In genomic region chr10:79840644-79841551, GRCm38 (mm10) we compare ENCODE assay signal across 7 mouse cellular contexts. TPM values are rescaled to one million over a fixed set of nuclear protein-coding genes. Genes with fewer than 3 reads are reported as not detected.
DNase-seq lines count a peak whose midpoint lies in the region; ATAC-seq lines count a peak whose summit lies in the region.

No protein-coding gene starts in this region.

- peak; percentile 77 for ATAC-seq in hindbrain, embryonic 12.5 days (ENCODE audit: low FRiP score)

- H3K9ac ChIP-seq in hindbrain, embryonic 12.5 days, result peak overlapping the region; percentile 36

- H3K4me1 ChIP-seq in hindbrain, embryonic 12.5 days, result peaks cover 27% of the 10 kb centered on the region

- H3K27ac ChIP-seq in hindbrain, embryonic 12.5 days, result peak overlapping the region; percentile 69

- H3K4me3 ChIP-seq in hindbrain, embryonic 12.5 days, result peak overlapping the region; percentile 17

- H3K36me3 ChIP-seq in hindbrain, embryonic 12.5 days, result no peaks in the 10 kb centered on the region

- H3K9me3 ChIP-seq in hindbrain, embryonic 12.5 days (replicated peaks), result no peaks in the 10 kb centered on the region

- H3K27me3 ChIP-seq in hindbrain, embryonic 12.5 days, result no peaks in the 10 kb centered on the region

- WGBS in hindbrain, embryonic 12.5 days, result under 1% methylated on average over 24 of the region's 24 CpGs

- H3K4me2 ChIP-seq in hindbrain, embryonic 12.5 days (replicated peaks), result peak overlapping the region; percentile 53

- DNase-seq in Muller cell, postnatal 12 days (ENCODE audit: inconsistent ontology term), result peak; percentile 94
- peak; percentile 77 for DNase-seq in cerebellum, adult 9-11 months
- DNase-seq in frontal cortex, adult 2 months (ENCODE audit: extremely low spot score in 1 of 2, low spot score in 1 of 2), result peak; percentile 68 to 82
- peak; percentile 68 to 77 for DNase-seq in left cerebral cortex, adult 18-20 months (ENCODE audit: low spot score in 2 of 2)
- DNase-seq in lung, postnatal 36 days, result peak; percentile 87
- DNase-seq in right cerebral cortex, postnatal 14 days, result peak; percentile 54

RNA-seq across cellular contexts. Expression of gene Ptbp1, which starts 13.3 kb away (rescaled TPM):
- polyA plus RNA-seq in frontal cortex, adult 2 months (2012; rRNA removed), result 59.5 and 71.5 TPM in 2 replicates
- 201 and 211 TPM in 2 replicates for polyA plus RNA-seq in hindbrain, embryonic 12.5 days (2016; fragmentation: Nextera tagmentation; extraction: Ambion mirVana)
- 10 to 100 TPM; 54.3 to 62.5 TPM for total RNA-seq in left cerebral cortex, adult 18-20 months (2021)

RNA-seq across cellular contexts. Expression of gene Misp, which starts 20.1 kb away (rescaled TPM):
- polyA plus RNA-seq in frontal cortex, adult 2 months (2012; rRNA removed), result 0.40 and 0.71 TPM in 2 replicates
- 1.3 and 2.1 TPM in 2 replicates for polyA plus RNA-seq in hindbrain, embryonic 12.5 days (2016; fragmentation: Nextera tagmentation; extraction: Ambion mirVana)
- total RNA-seq in left cerebral cortex, adult 18-20 months (2021), result under 1 TPM; 0.61 to 0.86 TPM

RNA-seq across cellular contexts. Expression of gene Prtn3, which starts 33.4 kb away (rescaled TPM):
- polyA plus RNA-seq in frontal cortex, adult 2 months (2012; rRNA removed), result 5.8 and 6.7 TPM in 2 replicates
- polyA plus RNA-seq in hindbrain, embryonic 12.5 days (2016; fragmentation: Nextera tagmentation; extraction: Ambion mirVana), result 11.8 and 14.1 TPM in 2 replicates
- total RNA-seq in left cerebral cortex, adult 18-20 months (2021), result 1 to 10 TPM; 2.2 to 2.3 TPM

RNA-seq across cellular contexts. Expression of gene Plppr3, which starts 33.5 kb away (rescaled TPM):
- 124 and 134 TPM in 2 replicates for polyA plus RNA-seq in frontal cortex, adult 2 months (2012; rRNA removed)
- 289 and 290 TPM in 2 replicates for polyA plus RNA-seq in hindbrain, embryonic 12.5 days (2016; fragmentation: Nextera tagmentation; extraction: Ambion mirVana)
- 10 to 100 TPM; 55.6 to 58.0 TPM for total RNA-seq in left cerebral cortex, adult 18-20 months (2021)

RNA-seq across cellular contexts. Expression of gene Elane, which starts 45.1 kb away (rescaled TPM):
- 0.27 TPM in 1 of 2 replicates, not detected in the other for polyA plus RNA-seq in frontal cortex, adult 2 months (2012; rRNA removed)
- 0.56 TPM in 1 of 2 replicates, not detected in the other for polyA plus RNA-seq in hindbrain, embryonic 12.5 days (2016; fragmentation: Nextera tagmentation; extraction: Ambion mirVana)
- total RNA-seq in left cerebral cortex, adult 18-20 months (2021), result not detected

Comparison
In these comparisons a context has a peak if more than half of its experiments do, and no peak if none do; other contexts are left out.
1. Peak in every context shown above with its lines: DNase-seq, ATAC-seq, H3K4me3 ChIP-seq and H3K27ac ChIP-seq.